In genomic region chr6:17142577-17143359, GRCm38 (mm10) we compare ENCODE assay signal across 11 mouse cellular contexts.
DNase-seq lines count a peak whose midpoint lies in the region; ATAC-seq lines count a peak whose summit lies in the region.
"Had no signal": no experiment of that assay in that cellular context is flagged by ENCODE, and none has a peak within 500 bp of the region (broad histone marks: within the 10 kb centered on the region; RNA-seq: fewer than 3 reads in every experiment).

No protein-coding gene starts in this region.

- WGBS in forebrain, embryonic 16.5 days, result 9% methylated on average over 4 of the region's 4 CpGs
- whole genome bisulfite sequencing in midbrain, embryonic 13.5 days, result 8% methylated on average over 4 of the region's 4 CpGs

- H3K27me3 ChIP-seq in forebrain, embryonic 16.5 days (replicated peaks; ENCODE audit: control insufficient read depth, insufficient read depth, low read length), result no peaks in the 10 kb centered on the region
- H3K27me3 ChIP-seq in midbrain, embryonic 13.5 days, result no peaks in the 10 kb centered on the region

- ATAC-seq in frontal cortex, adult (ENCODE audit: low TSS enrichment), result peak; percentile 92
- peak; percentile 82 for ATAC-seq in forebrain, embryonic 16.5 days
- ATAC-seq in midbrain, embryonic 13.5 days, result peak; percentile 68; the same call in 1 of the 2 replicates
- no peak for ATAC-seq in erythroblast, adult 5-6 weeks (replicated peaks; ENCODE audit: low FRiP score, poor library complexity, severe bottlenecking)
- ATAC-seq in monocyte, adult 5-6 weeks (replicated peaks; ENCODE audit: insufficient number of reproducible peaks, low FRiP score, low TSS enrichment, poor library complexity, severe bottlenecking), result no peak

- no peak overlapping the region for H3K4me2 ChIP-seq in forebrain, embryonic 16.5 days (ENCODE audit: low read length)
- H3K4me2 ChIP-seq in midbrain, embryonic 13.5 days (replicated peaks), result no peak overlapping the region

- peaks cover 6% of the 10 kb centered on the region for H3K4me1 ChIP-seq in forebrain, embryonic 16.5 days (replicated peaks; ENCODE audit: control insufficient read depth, insufficient read depth, low read length)
- H3K4me1 ChIP-seq in midbrain, embryonic 13.5 days (replicated peaks), result peaks cover 9% of the 10 kb centered on the region

- no peaks in the 10 kb centered on the region for H3K9me3 ChIP-seq in forebrain, embryonic 16.5 days (ENCODE audit: control insufficient read depth, low read length)
- no peaks in the 10 kb centered on the region for H3K9me3 ChIP-seq in midbrain, embryonic 13.5 days

- no peaks in the 10 kb centered on the region for H3K36me3 ChIP-seq in forebrain, embryonic 16.5 days (ENCODE audit: control insufficient read depth, insufficient read depth)
- no peaks in the 10 kb centered on the region for H3K36me3 ChIP-seq in midbrain, embryonic 13.5 days

- H3K9ac ChIP-seq in forebrain, embryonic 16.5 days (replicated peaks; ENCODE audit: low read depth, low read length), result no peak overlapping the region
- H3K9ac ChIP-seq in midbrain, embryonic 13.5 days (replicated peaks), result no peak overlapping the region

- no peak for DNase-seq in frontal cortex, postnatal 10 days (ENCODE audit: low spot score in 2 of 2)
- peak; percentile 94 for DNase-seq in Muller cell, postnatal 12 days (ENCODE audit: inconsistent ontology term)
- DNase-seq in kidney, postnatal 4 days, result no peak
- DNase-seq: cerebellum, adult 11-12 months; heart, adult 2 months had no signal

- peak overlapping the region; percentile 56 for H3K27ac ChIP-seq in forebrain, embryonic 16.5 days (ENCODE audit: low read length)
- no peak overlapping the region for H3K27ac ChIP-seq in midbrain, embryonic 13.5 days
- H3K27ac ChIP-seq: heart, adult 2 months; macrophage had no signal

- no peak overlapping the region for H3K4me3 ChIP-seq in forebrain, embryonic 16.5 days (replicated peaks; ENCODE audit: low read length)
- H3K4me3 ChIP-seq in midbrain, embryonic 13.5 days (replicated peaks), result no peak overlapping the region
- H3K4me3 ChIP-seq: heart, adult 2 months had no signal

Comparison
In these comparisons a context has a peak if more than half of its experiments do, and no peak if none do; other contexts are left out.
1. ATAC-seq: peak in frontal cortex, adult (single experiment), forebrain, embryonic 16.5 days (single experiment) and midbrain, embryonic 13.5 days (single experiment); none in erythroblast, adult 5-6 weeks (single experiment) and monocyte, adult 5-6 weeks (single experiment).